Mouse (Mus musculus): ENCODE results near the gene Zfp580. TPM values are rescaled to one million over a fixed set of nuclear protein-coding genes. Genes with fewer than 3 reads are reported as not detected.

Gene Zfp580
- total and polyA plus RNA-seq, 3 experiments: 1.0 to 19.9 TPM; not detected in 1

DNA sequence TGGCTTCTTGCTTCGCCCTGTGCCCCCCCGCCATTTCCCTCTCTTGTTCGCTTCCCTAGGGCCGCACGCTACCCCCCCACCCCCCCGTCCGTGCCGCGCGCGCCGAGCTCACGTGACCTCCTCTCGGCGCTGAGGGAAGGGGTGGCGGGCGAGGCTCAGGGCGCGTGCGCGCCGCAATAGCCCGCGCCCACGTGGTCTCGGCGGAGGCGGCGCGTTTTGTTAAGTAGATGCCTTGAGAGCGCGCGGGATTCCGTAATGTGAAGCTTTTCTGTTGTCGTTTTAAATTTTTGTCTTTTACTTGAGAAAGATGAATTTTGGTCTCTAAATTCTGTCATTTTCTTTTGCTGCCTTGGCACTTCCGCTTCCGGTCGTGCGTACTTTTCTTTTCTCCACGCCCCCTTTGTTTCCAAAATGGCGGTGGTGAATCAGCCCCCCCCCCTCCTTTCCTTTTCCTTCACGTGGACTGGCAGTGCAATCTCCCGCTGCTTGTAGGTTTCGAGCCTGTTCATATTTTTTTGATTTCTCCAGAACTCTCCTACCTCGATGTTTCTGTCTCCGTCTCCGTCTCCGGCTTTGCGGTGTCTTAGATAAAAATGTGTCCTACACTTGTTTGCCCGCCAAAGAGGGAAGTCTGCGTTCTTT, 11.1 kb downstream of the Zfp580 start:
- Histone ChIP-seq H3K36me3 (ENCODE audit: control insufficient read depth in 1 of 2, insufficient read depth in 2 of 2, low read length in 2 of 2) (peaks cover 10 to 30% of the 10 kb centered on the region in 2 experiments), H3K4me3 (ENCODE audit: control insufficient read depth in 1 of 2, insufficient read depth in 1 of 2, low read depth in 2 of 2, low read length in 2 of 2) (peak overlapping the region; percentile 89 to 93), H3K9ac (ENCODE audit: control insufficient read depth, low read depth, low read length, poor library complexity, severe bottlenecking) (peak overlapping the region; percentile 95), H3K79me2 (ENCODE audit: control insufficient read depth, insufficient read depth, low read length, poor library complexity) (peaks cover 55% of the 10 kb centered on the region), H3K4me1 (ENCODE audit: control insufficient read depth in 1 of 2, insufficient read depth in 2 of 2, low read length in 2 of 2) (peaks cover 2 to 22% of the 10 kb centered on the region in 2 experiments), H3K27me3 (ENCODE audit: control insufficient read depth in 1 of 2, insufficient read depth in 2 of 2, low read length in 2 of 2) (no peaks in the 10 kb centered on the region), H3K27ac (ENCODE audit: control insufficient read depth, low read depth, low read length) (peak overlapping the region; percentile 94), H3K9me3 (replicated peaks; ENCODE audit: insufficient read depth, low read length) (no peaks in the 10 kb centered on the region)
- DNase-seq (ENCODE audit: low read depth, low spot score): peak; percentile 91
- peak; percentile 95 for TF ChIP-seq MAX (IDR thresholded peaks at IDR 0.05; ENCODE audit: low read length)
- peak; percentile 50; the same call in 1 of the 2 replicates for TF ChIP-seq TCF12 (IDR thresholded peaks at IDR 0.05; ENCODE audit: low read depth, low read length)
- TF ChIP-seq TBP (IDR thresholded peaks at IDR 0.05; ENCODE audit: low read depth, low read length): peak; percentile 75
- TF ChIP-seq POLR2AphosphoS2 (IDR thresholded peaks at IDR 0.05; ENCODE audit: low read length): no peak; the same call in 1 of the 2 replicates
- no peak for TF ChIP-seq MAFK (IDR thresholded peaks at IDR 0.05; ENCODE audit: borderline replicate concordance, low read depth, low read length)
- peak; percentile 84 for TF ChIP-seq SIN3A (IDR thresholded peaks at IDR 0.05; ENCODE audit: low read length)
- no peak for TF ChIP-seq TAL1 (IDR thresholded peaks at IDR 0.05; ENCODE audit: low read length)
- TF ChIP-seq ZNF384 (IDR thresholded peaks at IDR 0.05; ENCODE audit: low read depth, low read length): no peak
- TF ChIP-seq NRF1 (IDR thresholded peaks at IDR 0.05; ENCODE audit: insufficient read depth, low read depth, low read length, poor library complexity, severe bottlenecking): peak; percentile 78
- TF ChIP-seq HCFC1 (IDR thresholded peaks at IDR 0.05; ENCODE audit: low read depth, low read length): peak; percentile 80
- TF ChIP-seq MEF2A (IDR thresholded peaks at IDR 0.05; ENCODE audit: extremely low read depth, insufficient replicate concordance, low read depth, low read length, poor library complexity, severe bottlenecking): no peak
- TF ChIP-seq E2F4 (IDR thresholded peaks at IDR 0.05; ENCODE audit: borderline replicate concordance, low read depth, low read length): peak; percentile 87; the same call in 1 of the 2 replicates
- TF ChIP-seq UBTF (IDR thresholded peaks at IDR 0.05; ENCODE audit: borderline replicate concordance, insufficient read depth, low read depth, low read length): no peak
- no peak for TF ChIP-seq RCOR1 (IDR thresholded peaks at IDR 0.05; ENCODE audit: low read depth, low read length)
- no peak for TF ChIP-seq ZC3H11A (IDR thresholded peaks at IDR 0.05; ENCODE audit: low read depth, low read length)
- TF ChIP-seq SMC3 (IDR thresholded peaks at IDR 0.05; ENCODE audit: low read depth, low read length): no peak
- TF ChIP-seq ZKSCAN1 (IDR thresholded peaks at IDR 0.05; ENCODE audit: low read depth, low read length): no peak
- TF ChIP-seq MAZ (IDR thresholded peaks at IDR 0.05; ENCODE audit: low read depth, low read length): peak; percentile 89
- no peak for TF ChIP-seq JUND (IDR thresholded peaks at IDR 0.05; ENCODE audit: low read depth, low read length)
- peak; percentile 93 for TF ChIP-seq USF1 (IDR thresholded peaks at IDR 0.05; ENCODE audit: low read depth, low read length)
- peak; percentile 42; the same call in 1 of the 2 replicates for TF ChIP-seq KAT2A (conservative IDR thresholded peaks at IDR 0.05; ENCODE audit: low read depth, low read length)
- TF ChIP-seq RAD21 (IDR thresholded peaks at IDR 0.05; ENCODE audit: low read depth, low read length): no peak
- TF ChIP-seq ETS1 (IDR thresholded peaks at IDR 0.05; ENCODE audit: low read depth, low read length): peak; percentile 45
- peak in 1 of 2 experiments; percentile 20; a peak in 1 of 4 replicates for TF ChIP-seq EP300 (IDR thresholded peaks at IDR 0.05; ENCODE audit: low read depth in 1 of 2, low read length in 2 of 2)
- peak; percentile 94 for TF ChIP-seq ELF1 (IDR thresholded peaks at IDR 0.05; ENCODE audit: low read depth, low read length)
- TF ChIP-seq MXI1 (IDR thresholded peaks at IDR 0.05; ENCODE audit: low read depth, low read length): peak; percentile 96
- TF ChIP-seq BHLHE40 (IDR thresholded peaks at IDR 0.05; ENCODE audit: borderline replicate concordance, low read depth, low read length): peak; percentile 53; the same call in 1 of the 2 replicates
- TF ChIP-seq ZMIZ1 (IDR thresholded peaks at IDR 0.05; ENCODE audit: low read depth, low read length): no peak
- no peak for TF ChIP-seq GABPA (IDR thresholded peaks at IDR 0.05; ENCODE audit: low read depth, low read length)
- TF ChIP-seq GATA1 (IDR thresholded peaks at IDR 0.05; ENCODE audit: low read depth, low read length): no peak
- peak; percentile 28 for TF ChIP-seq NELFE (IDR thresholded peaks at IDR 0.05; ENCODE audit: low read depth, low read length)
- no peak for TF ChIP-seq CTCF (IDR thresholded peaks at IDR 0.05 in 2 of 3, conservative IDR thresholded peaks at IDR 0.05 in 1 of 3; ENCODE audit: control insufficient read depth in 1 of 3, insufficient read depth in 1 of 3, low read depth in 2 of 3, low read length in 3 of 3, poor library complexity in 1 of 3, severe bottlenecking in 1 of 3)
- peak; percentile 99 for TF ChIP-seq MYC (IDR thresholded peaks at IDR 0.05; ENCODE audit: low read depth, low read length)
- TF ChIP-seq POLR2A (IDR thresholded peaks at IDR 0.05; ENCODE audit: control insufficient read depth in 1 of 2, insufficient read depth in 1 of 2, low read depth in 1 of 2, low read length in 2 of 2, poor library complexity in 1 of 2): peak in 1 of 2 experiments; percentile 50; a peak in 1 of 4 replicates
- TF ChIP-seq POLR2AphosphoS5 (IDR thresholded peaks at IDR 0.05; ENCODE audit: borderline replicate concordance, low read depth, low read length): no peak
- no peak for TF ChIP-seq CHD2 (IDR thresholded peaks at IDR 0.05; ENCODE audit: low read length)
- TF ChIP-seq CHD1 (IDR thresholded peaks at IDR 0.05; ENCODE audit: low read depth, low read length): no peak
